Mouse (Mus musculus): ENCODE data around the gene Rgs8. TPM values are rescaled to one million over a fixed set of nuclear protein-coding genes. Genes with fewer than 3 reads are reported as not detected.

The Rgs8 gene
- polyA plus RNA-seq, 2 experiments from 2014 or later = 0.22 TPM; not detected in 1

DNA sequence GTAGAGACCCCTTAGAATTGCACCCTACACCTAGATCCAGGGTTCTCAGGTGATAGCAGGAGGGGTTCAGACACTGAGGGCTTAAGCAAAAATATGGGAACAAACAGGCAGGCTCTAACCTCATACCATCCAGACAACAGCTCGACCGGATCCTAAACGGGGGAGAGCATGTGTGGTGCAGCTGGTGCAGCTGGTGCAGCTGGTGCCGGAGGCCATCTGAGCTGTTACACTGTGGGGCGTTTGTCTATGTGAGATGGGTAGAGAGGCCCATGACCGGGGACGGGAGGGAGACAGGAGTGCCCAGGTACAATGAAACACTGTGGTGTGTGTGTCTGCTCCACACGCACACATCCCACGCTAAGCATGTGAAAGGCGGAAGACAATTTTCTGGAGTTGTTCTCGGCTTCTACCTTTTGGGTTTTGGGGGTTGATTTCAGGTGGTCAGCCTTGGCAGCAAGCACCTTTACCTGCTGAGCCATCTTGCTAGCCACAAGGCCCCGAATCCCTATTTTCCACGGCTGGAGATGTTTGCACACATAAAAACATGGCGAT, 93.4 kb downstream of the Rgs8 start:
- ATAC-seq = no peak

DNA sequence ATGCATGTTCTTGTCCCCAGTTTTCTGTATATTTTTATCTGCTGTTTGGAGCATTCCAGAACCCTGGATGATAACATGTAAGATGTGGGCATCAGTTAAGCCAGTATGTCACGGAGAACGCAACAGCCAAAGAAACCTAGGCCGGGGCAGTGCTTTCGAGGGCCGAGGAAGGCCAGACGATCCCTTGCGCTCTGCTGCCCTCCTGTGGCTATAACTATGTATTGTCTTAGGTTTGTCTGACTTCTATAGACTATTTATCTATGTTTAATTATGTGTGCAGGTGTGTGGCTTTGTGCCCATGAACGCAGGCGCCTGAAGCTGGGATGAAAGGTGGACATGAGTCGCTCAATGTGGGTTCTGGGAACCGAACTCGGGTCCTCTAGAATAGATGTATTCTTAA, 93.9 kb downstream of the Rgs8 start:
- peak; percentile 27 for ATAC-seq

DNA sequence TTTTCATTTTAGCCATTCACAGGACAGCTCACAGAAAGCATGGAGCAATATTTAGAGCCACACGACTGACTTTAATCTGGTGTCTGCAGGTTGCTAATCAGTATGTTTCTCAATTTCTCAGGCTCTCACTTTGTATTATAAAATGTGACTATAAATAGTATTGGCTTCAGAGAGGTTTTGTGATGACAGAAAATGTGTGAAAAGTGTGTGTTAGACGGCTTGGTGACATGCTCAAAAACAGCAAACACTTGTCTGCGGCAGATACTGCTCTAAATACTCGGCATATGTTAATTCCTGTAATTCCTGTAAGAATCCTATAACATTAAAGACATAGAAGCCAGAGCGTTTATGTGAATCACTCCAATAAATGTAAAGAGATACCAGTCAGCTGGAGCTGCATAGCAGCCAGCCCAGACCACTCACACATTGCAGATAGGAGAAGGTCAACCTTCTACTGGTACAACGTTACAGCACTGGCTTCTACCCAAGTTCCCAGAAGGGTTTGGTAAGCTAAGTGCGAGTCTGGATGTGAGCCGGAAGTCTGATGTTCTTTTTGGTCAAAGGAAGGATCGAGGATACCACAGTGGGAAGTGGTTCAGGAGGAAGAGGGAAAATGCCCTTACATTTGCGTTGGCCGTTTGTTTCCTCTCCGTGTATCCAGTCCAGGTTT, 95.2 kb downstream of the Rgs8 start:
- ATAC-seq = no peak

GRCm38 (mm10) chr1:153748549-153748948, 95.7 kb downstream of the Rgs8 start:
- peak; percentile 35 for ATAC-seq

GRCm38 (mm10) chr1:153749211-153749801, 96.5 kb downstream of the Rgs8 start, which contains the start of gene Rnasel:
Rnasel (plus strand) TSS chr1:153749426.
- peak; percentile 64 for ATAC-seq

Other genes with a start within 250 kb of the Rgs8 start
- under 1 TPM; 0.26 to 0.47 TPM for gene Shcbp1l, start 227.9 kb upstream of the Rgs8 start, polyA plus RNA-seq (2017; shearing (Covaris generic))
- gene Dhx9, start 165.4 kb upstream of the Rgs8 start, polyA plus RNA-seq (2017; shearing (Covaris generic)) = 10 to 100 TPM; 28.0 to 35.3 TPM
- gene Npl, start 103.0 kb upstream of the Rgs8 start, polyA plus RNA-seq (2017; shearing (Covaris generic)) = not detected
- gene Rgs16, start 87.3 kb downstream of the Rgs8 start, polyA plus RNA-seq (2017; shearing (Covaris generic)) = 10 to 100 TPM; 10.9 to 46.2 TPM
- 10 to 100 TPM; 53.0 to 58.5 TPM for gene Rnasel, start 96.4 kb downstream of the Rgs8 start, polyA plus RNA-seq (2017; shearing (Covaris generic))
- under 1 TPM in 1 of 2 experiments, not detected in 1; 0.20 TPM for gene Rgsl1, start 191.1 kb downstream of the Rgs8 start, polyA plus RNA-seq (2017; shearing (Covaris generic))
- under 1 TPM in 1 of 2 experiments, not detected in 1; 0.20 TPM for gene Teddm1b, start 221.3 kb downstream of the Rgs8 start, polyA plus RNA-seq (2017; shearing (Covaris generic))
- under 1 TPM in 1 of 2 experiments, not detected in 1; 0.48 TPM for gene Teddm1a, start 238.7 kb downstream of the Rgs8 start, polyA plus RNA-seq (2017; shearing (Covaris generic))
- gene Glul, start 246.9 kb downstream of the Rgs8 start, polyA plus RNA-seq (2017; shearing (Covaris generic)) = 10 to 100 TPM; 29.7 to 36.7 TPM
- under 1 TPM; 0.38 to 0.81 TPM for gene Teddm2, start 247.2 kb downstream of the Rgs8 start, polyA plus RNA-seq (2017; shearing (Covaris generic))

Data from CD4-positive, CD25-positive, alpha-beta regulatory T cell, adult 4 months (primary cell).